Mouse (Mus musculus) left cerebral cortex, adult 8-10 months (tissue): ENCODE data around the gene Capn8. TPM values are rescaled to one million over a fixed set of nuclear protein-coding genes. Genes with fewer than 3 reads are reported as not detected.

Experiments
- DNase-seq, 2 experiments: peaks; one replicate each; pipeline ENCODE4 v3.0.0; 2022; ENCODE audit warnings: low spot score in 2 of 2
- total RNA-seq, 4 experiments: library from RNA; stranded (reverse); gene quantifications; 2 replicates each; pipeline ENCODE4 v1.2.4; 2022

The Capn8 gene
- under 1 TPM in 1 of 4 experiments, not detected in 3; 0.18 TPM for total RNA-seq

- DNase-seq, result no peak
These were observed at the start of gene Capn8 for GRCm38 (mm10) chr1:182564408-182565120. TSS of gene Capn8 (plus strand) at chr1:182565007.

- peak; percentile 51 to 67 for DNase-seq
These were observed 47.8 kb upstream of the Capn8 start, which contains the start of gene Capn2 for GRCm38 (mm10) chr1:182516758-182517676. TSS of gene Capn2 (minus strand) at chr1:182517608.

GRCm38 (mm10) chr1:182517677-182518011 is 47.2 kb upstream of the Capn8 start:
- DNase-seq, result no peak

DNA sequence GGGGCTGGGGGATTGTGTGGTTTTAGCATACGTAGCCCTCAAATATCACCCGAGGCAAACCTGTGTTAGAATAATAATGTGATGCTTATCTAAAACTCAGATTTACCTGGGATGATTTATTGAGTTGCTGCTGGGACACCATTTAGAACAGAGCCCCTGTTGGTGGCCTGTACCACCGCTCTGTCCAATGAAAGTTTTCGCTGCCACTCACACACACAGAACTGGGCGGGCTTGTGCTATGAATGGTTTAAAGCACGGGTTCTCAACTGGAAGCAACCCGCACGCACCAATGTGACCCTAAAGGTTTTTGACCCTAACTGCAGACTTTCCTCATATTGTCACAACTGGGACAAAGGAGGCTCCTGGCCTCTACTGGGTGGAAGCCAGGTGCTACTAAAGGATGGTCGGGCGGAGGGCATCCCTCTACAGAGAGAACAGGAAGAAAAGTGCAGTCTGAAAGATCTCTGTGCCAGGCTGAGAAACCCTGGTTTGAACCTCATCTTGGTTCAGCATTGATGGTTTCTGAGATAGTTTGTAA is 46.6 kb upstream of the Capn8 start:
- DNase-seq, result no peak

- no peak for DNase-seq
These were observed 46.0 kb upstream of the Capn8 start for GRCm38 (mm10) chr1:182518811-182519210.

- no peak for DNase-seq
These were observed 45.5 kb upstream of the Capn8 start for GRCm38 (mm10) chr1:182519341-182519740.

DNA sequence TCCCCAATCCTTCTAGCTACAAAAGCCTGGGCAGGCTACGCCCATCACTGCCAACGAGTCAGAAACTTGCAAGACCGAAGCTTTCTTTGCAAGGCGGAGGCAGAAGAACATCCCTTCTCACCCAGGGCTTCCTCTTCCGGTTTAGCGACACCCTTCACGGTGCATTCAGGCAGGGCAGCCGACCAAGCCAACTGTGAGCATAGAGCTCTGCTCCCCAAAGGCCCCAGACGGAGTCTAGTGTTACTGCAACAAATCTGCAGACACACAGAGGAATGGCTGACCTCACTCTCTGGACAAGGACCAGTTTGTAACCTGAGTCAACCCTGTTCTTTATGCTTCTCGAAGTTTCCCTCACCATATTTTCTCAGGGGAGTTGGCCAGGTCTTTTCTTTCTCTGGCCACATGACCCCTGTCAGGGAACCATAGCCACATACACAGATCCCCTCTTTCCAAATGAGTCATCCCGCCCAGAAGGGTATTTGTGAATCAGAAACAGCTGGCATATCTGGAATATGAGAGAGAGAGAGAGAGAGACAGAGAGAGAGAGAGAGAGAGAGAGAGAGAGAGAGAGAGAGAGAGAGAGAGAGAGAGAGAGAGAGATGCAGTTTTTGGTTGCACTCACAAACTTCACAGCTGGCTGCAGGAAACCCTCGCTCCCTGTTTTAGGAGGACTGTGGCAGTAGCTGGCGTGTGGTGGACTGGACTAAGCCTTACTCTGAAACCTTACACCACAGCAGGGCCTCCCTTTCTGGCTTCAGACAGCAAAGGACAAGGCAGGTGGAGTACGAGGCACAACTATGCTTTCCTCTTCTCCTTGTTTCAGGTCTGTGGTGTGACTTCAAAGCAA is 44.5 kb upstream of the Capn8 start:
- no peak for DNase-seq

DNA sequence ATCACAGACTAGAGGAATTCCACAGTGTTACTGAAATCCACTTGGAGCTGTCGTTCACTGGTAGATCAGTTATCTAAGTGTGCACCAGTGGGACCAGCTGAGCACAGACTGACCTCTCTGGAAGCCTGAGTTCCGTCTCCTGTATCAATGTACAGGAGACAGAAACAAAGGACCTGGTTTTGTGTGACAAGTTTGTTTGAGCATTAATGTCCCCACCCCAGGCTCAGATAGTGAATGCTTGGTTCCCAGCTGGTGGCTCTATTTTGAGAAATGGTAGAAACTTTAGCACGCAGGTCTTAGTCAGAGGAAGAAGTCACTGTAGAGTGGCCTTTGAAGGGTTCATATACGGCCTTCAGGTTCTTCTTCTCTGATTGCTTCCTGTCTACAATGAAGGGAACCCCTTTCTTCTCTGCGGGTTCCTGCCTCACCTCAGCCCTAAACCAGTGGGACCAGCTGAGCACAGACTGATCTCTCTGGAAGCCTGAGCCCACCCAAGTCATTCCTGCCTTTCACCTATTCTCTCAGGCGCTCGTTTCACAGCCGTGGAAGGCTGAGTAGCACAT is 43.8 kb upstream of the Capn8 start:
- DNase-seq, result no peak

GRCm38 (mm10) chr1:182522961-182523360 is 41.8 kb upstream of the Capn8 start:
- no peak for DNase-seq

- DNase-seq, result no peak
These were observed 41.1 kb upstream of the Capn8 start for GRCm38 (mm10) chr1:182523692-182524091.

DNA sequence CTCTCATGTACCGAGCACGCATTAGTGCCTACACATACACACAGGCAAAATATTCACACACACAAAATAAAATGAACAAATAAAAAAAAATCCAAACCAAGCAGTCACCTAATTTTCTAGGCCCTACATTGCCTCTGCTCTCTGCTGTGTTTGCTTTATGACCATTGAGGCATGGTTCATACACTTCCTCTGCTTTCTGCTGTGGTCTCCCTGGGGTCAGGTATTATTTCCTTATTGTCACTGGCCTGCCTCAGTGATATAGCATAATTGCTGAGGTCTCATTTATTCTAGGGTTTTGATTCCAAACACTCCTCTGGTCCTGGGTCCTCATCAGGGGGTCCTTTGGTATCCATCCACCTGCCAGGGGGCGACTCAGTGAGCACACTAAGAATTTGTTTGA is 39.2 kb upstream of the Capn8 start:
- DNase-seq, result no peak

GRCm38 (mm10) chr1:182527261-182527766 is 37.5 kb upstream of the Capn8 start:
- DNase-seq, result no peak

DNA sequence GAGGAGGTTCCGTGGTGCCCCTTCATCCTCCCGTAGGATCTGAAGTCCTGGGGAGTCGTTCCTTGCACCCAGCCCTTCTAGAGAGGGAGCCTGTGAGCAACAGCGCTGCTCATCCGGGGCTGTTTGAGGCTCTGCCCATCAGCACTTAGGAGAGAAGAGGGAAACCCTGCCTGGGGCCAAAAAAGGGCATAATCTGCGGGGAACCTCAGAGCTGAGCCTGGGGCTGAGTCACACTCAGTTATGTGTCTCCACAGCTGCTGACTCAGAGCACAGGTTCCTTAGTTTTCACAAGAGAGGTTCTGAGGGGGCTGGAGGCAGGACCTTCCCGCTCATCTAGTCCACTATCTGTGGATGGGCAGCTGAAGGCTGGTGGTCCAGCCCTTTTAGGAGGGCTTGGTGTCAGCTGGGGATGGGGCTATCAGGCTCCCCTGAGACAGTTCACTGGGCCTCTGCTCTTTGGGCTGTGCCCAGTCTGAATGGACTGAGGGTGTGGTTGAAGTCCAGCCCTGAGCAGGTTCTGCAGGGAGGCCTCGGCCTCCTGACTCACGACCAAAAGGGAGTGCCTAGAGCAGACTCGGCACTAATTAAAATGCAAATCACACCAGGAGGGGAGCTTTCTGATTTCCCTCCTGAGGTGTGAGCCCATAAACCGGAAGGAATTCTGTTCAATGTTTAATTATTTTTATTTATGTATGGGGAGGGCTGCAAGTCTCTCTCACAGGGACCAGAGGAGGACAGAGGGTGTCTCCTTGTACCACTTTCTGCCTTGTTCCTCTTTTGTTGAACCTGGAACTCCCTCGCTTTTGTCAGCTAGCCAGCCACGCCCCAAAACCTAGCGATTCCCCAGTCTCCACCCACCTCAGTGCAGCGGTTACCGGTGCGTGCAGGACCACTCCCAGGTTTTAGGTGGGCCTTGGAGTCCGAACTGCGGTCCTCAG is 36.6 kb upstream of the Capn8 start:
- no peak for DNase-seq

DNA sequence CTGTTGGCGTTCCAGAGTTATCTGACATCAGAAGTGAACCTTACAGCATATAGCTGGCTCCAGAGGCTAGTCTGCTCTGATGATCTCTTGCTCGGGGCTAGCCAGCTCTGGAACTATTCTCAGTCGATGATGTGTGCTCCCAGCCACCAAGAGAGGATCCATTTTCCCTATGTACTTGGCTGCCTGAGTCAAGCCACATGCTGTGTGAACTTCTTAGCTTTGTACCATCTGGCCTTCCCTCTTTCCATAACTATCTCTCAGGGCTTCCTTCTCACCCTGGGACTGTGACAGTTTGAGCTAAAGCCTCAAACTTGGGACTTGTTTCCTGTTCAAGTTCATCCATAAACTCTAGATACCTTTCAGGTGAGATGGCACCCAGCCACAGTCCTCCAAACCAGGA is 31.2 kb upstream of the Capn8 start:
- no peak for DNase-seq

GRCm38 (mm10) chr1:182535080-182535481 is 29.7 kb upstream of the Capn8 start:
- no peak for DNase-seq

DNA sequence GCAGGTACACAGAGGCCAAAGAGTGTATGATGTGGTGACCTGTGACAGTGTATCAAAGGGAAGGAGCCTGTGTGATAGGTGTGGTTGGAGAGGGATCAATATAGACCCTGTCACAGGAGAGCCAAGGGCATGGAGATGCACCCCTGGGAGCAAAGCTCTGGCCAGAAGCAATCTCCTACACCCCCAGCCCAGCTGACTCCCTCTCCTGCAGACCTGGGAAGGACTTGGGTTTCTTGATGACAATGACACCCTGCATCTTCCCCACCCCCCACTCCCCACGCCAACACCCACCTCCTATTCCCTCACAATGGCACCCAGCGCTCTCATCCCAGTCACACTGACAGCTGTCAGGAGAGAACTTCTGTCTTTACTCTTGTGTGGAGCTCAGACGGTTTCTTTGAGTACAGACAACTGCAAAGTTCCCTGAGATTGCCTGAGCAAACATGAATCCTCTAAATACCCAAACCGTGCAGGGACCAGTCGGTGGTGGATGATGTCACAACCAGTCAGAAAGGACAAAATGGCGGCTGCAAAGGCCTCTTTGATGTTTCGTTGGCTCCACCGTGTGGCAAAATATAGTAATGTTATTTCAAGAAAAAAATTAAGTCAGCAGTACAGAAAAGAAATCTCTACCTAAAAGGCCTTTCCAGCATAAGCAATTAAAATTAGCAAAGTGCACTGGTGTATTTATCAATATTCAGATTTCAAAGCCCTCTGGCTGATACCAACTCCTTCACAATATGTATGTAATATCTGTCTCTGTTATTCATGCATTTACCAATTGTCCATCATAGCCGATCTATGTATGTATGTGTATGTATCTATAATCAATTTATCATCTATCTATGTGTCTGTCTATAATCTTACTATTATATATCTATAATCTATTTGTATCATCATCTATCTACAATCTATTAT is 25.5 kb upstream of the Capn8 start:
- DNase-seq, result peak; percentile 37 to 68

DNA sequence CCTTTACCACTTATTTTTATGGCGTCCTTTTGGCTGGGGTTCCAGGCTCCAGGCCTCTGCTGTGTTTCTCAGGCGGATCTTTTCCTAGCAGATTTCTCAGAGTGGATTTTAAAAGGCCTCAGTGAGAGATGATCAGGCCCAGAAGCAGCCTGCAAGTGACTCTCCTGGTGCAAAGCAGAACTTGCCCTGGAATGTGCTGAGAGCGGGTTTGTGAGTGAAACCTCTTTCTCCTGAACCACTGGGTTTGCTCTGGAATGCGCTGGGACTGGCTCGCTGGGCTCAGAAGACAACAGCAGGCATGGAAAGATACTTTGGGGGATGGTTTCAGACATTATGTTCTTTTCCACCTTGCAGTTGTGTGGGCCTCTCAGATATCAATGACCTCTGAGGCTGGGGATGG is 22.7 kb upstream of the Capn8 start:
- no peak for DNase-seq

- no peak for DNase-seq
These were observed 21.7 kb upstream of the Capn8 start for GRCm38 (mm10) chr1:182543136-182543535.

DNA sequence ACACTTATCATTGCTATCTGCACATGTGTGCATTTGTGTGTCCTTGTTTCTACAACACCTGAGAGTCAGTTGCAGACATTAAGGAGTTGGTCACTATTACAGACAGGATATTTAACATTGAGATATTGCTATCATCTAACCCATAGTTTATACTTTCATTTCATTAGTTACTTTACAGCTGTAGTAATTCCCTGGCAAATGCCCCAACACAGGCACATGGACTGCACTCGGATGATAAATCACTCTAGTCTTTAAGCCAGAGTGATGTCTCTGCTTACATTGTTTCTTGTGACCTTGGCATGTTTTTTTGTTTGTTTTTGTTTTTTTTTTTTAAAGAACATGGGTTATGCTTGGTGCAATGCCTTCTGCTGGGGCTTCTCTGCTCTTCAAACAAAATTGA is 20.9 kb upstream of the Capn8 start:
- no peak for DNase-seq
